Mouse (Mus musculus): Measurements from ENCODE around the gene Cdkn3. TPM values are rescaled to one million over a fixed set of nuclear protein-coding genes. Genes with fewer than 3 reads are reported as not detected.
"Not testable (repeated sequence)": the region's sequence is repeated elsewhere in the genome, so short reads cannot be mapped to it uniquely, and the experiment has no call there.

Cdkn3 gene
- polyA plus RNA-seq, 1 experiment, result 2.5 TPM

GRCm38 (mm10) chr14:46806186-46806585, 45.8 kb downstream of the Cdkn3 start:
- Histone ChIP-seq H3K36me3 (ENCODE audit: control insufficient read depth, insufficient read depth, low read length) (peaks cover 7% of the 10 kb centered on the region), H3K4me3 (ENCODE audit: extremely low read depth, insufficient read depth, insufficient read length) (no peak overlapping the region), H3K27ac (ENCODE audit: insufficient read depth, low read length) (no peak overlapping the region), H3K4me1 (ENCODE audit: control insufficient read depth, insufficient read depth, insufficient read length) (peaks cover 2% of the 10 kb centered on the region), H3K27me3 (ENCODE audit: control insufficient read depth, insufficient read depth, low read length) (no peaks in the 10 kb centered on the region)
- DNase-seq (ENCODE audit: low read depth in 1 of 2, low spot score in 2 of 2), result no peak
- TF ChIP-seq CTCF (IDR thresholded peaks at IDR 0.05; ENCODE audit: extremely low read depth, insufficient read depth, insufficient read length, insufficient replicate concordance) (no peak), POLR2A (IDR thresholded peaks at IDR 0.05; ENCODE audit: low read depth, low read length) (no peak)
- WGBS, result 75% methylated on average over 5 of the region's 5 CpGs

DNA sequence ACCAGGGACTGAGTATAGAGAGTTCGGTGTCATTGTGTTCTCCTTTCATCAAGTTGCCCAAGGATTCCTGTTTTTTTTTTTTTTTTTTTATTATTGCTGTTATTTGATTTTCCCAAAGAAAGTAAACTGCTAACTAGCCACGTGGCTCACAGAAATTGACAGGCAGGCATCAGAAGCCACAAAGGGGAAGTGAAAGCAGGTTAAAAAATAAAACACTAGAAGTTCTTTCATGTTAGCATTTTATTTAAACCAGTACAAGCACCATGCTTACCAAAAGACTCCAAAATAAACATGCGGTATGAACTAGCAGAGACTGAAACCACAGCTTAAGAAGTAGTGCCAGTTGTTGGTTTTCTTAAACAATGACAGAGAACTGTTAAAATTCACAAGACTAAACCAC, 47.6 kb downstream of the Cdkn3 start:
- peaks cover 16% of the 10 kb centered on the region for H3K36me3 ChIP-seq (ENCODE audit: control insufficient read depth, insufficient read depth, low read length)
- DNase-seq (ENCODE audit: low read depth in 1 of 2, low spot score in 2 of 2), result no peak
- peaks cover 2% of the 10 kb centered on the region for H3K4me1 ChIP-seq (ENCODE audit: control insufficient read depth, insufficient read depth, insufficient read length)
- 26% methylated on average over 3 of the region's 3 CpGs for WGBS
- TF ChIP-seq POLR2A (IDR thresholded peaks at IDR 0.05; ENCODE audit: low read depth, low read length), result no peak
- no peak overlapping the region for H3K27ac ChIP-seq (ENCODE audit: insufficient read depth, low read length)
- no peaks in the 10 kb centered on the region for H3K27me3 ChIP-seq (ENCODE audit: control insufficient read depth, insufficient read depth, low read length)
- H3K4me3 ChIP-seq (ENCODE audit: extremely low read depth, insufficient read depth, insufficient read length), result no peak overlapping the region

DNA sequence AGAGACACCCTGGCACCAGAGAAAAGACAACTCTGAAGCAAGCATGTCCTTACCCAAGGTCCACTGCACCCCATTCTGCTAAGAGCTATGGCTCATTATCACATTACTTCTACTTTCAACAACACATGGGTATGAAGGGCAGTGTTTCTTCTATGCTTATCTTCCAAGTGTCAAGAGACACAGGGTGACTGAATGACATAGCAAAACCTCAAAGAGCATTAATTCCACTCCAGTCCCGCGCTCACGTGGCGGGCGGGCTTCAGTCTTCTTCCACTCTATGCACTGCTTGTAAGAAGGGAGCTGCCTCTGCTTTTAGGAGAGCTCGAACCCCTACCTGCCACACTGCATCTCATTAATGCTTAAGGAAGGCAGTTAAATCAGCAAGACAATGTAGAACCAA, 55.3 kb downstream of the Cdkn3 start:
- DNase-seq (ENCODE audit: low read depth in 1 of 2, low spot score in 2 of 2), result no peak
- no peak overlapping the region for H3K4me3 ChIP-seq (ENCODE audit: extremely low read depth, insufficient read depth, insufficient read length)
- 82% methylated on average over 6 of the region's 6 CpGs for WGBS

DNA sequence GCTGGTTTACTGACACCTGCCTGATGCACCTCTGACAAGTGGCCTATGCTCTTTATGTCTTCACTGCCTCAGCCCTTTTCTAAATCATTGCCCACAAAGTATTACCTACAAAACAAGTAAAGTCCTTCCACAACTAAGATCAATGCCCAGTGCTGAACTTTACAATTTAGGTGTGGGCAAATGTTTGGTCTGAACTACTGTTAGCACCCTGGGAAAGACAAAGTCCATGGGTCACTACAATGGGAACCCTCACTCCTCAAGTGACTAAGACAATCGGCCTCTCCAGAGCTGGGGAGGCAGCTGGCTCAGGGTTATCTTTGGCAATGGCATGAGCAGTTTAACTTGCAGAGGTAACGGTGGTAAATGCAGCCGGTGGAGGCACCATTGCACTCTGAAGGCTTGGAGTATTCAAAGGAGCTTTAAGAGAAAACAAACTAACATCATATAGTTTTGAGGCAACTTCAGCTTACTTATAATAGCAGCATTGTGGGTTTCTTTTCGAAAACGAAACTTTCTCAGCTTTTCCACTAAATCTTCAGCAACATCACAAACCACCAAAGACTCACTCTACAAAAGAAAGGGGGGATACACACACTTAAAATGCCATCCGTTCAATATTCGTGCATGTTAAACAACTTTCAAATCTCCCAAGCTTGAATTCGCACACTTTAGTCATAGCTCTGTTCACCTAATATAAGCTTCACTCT, 56.7 kb downstream of the Cdkn3 start:
- no peak overlapping the region for H3K27ac ChIP-seq (ENCODE audit: insufficient read depth, low read length)
- H3K4me1 ChIP-seq (ENCODE audit: control insufficient read depth, insufficient read depth, insufficient read length), result peaks cover 6% of the 10 kb centered on the region; the same call in 1 of the 2 replicates
- WGBS, result 83% methylated on average over 8 of the region's 8 CpGs
- no peak overlapping the region for H3K4me3 ChIP-seq (ENCODE audit: extremely low read depth, insufficient read depth, insufficient read length)
- no peak for TF ChIP-seq POLR2A (IDR thresholded peaks at IDR 0.05; ENCODE audit: low read depth, low read length)
- TF ChIP-seq CTCF (IDR thresholded peaks at IDR 0.05; ENCODE audit: extremely low read depth, insufficient read depth, insufficient read length, insufficient replicate concordance), result no peak
- H3K27me3 ChIP-seq (ENCODE audit: control insufficient read depth, insufficient read depth, low read length), result no peaks in the 10 kb centered on the region
- peaks cover 28% of the 10 kb centered on the region for H3K36me3 ChIP-seq (ENCODE audit: control insufficient read depth, insufficient read depth, low read length)
- no peak for DNase-seq (ENCODE audit: low read depth in 1 of 2, low spot score in 2 of 2)

More for the DNA sequence above, 55.3 kb downstream of the Cdkn3 start:
- Histone ChIP-seq H3K36me3 (ENCODE audit: control insufficient read depth, insufficient read depth, low read length) (peaks cover 36% of the 10 kb centered on the region), H3K4me1 (ENCODE audit: control insufficient read depth, insufficient read depth, insufficient read length) (0 out of 2 replicates have a peak, but pooled peaks cover 3% of the 10 kb centered on the region), H3K27me3 (ENCODE audit: control insufficient read depth, insufficient read depth, low read length) (no peaks in the 10 kb centered on the region), H3K27ac (ENCODE audit: insufficient read depth, low read length) (no peak overlapping the region)
- TF ChIP-seq CTCF (IDR thresholded peaks at IDR 0.05; ENCODE audit: extremely low read depth, insufficient read depth, insufficient read length, insufficient replicate concordance), result no peak
- no peak for TF ChIP-seq POLR2A (IDR thresholded peaks at IDR 0.05; ENCODE audit: low read depth, low read length)

DNA sequence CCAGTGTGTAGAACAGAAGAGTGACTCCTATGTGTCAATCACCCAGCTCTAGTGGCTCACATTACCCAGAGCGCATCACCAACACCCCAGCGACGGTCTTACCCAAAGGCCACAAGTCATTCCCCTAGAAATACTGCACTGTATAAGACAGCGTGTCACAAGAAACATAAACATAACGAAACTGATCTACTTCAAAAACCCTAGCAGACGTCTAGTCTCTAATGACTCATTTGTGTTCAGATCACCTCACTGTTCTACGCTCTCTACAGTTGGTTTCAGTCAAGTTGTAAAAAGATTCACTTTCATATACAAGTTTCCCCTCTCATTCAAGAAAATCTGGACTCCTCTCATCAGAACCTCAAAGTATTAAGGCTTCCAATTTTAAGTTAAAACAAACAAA, 58.4 kb downstream of the Cdkn3 start:
- TF ChIP-seq CTCF (IDR thresholded peaks at IDR 0.05; ENCODE audit: extremely low read depth, insufficient read depth, insufficient read length, insufficient replicate concordance) (no peak), POLR2A (IDR thresholded peaks at IDR 0.05; ENCODE audit: low read depth, low read length) (no peak)
- H3K36me3 ChIP-seq (ENCODE audit: control insufficient read depth, insufficient read depth, low read length), result peaks cover 18% of the 10 kb centered on the region
- no peak overlapping the region for H3K27ac ChIP-seq (ENCODE audit: insufficient read depth, low read length)
- DNase-seq (ENCODE audit: low read depth in 1 of 2, low spot score in 2 of 2), result no peak
- peaks cover 6% of the 10 kb centered on the region; the same call in 1 of the 2 replicates for H3K4me1 ChIP-seq (ENCODE audit: control insufficient read depth, insufficient read depth, insufficient read length)
- H3K27me3 ChIP-seq (ENCODE audit: control insufficient read depth, insufficient read depth, low read length), result no peaks in the 10 kb centered on the region
- 91% methylated on average over 7 of the region's 7 CpGs for WGBS
- H3K4me3 ChIP-seq (ENCODE audit: extremely low read depth, insufficient read depth, insufficient read length), result no peak overlapping the region

GRCm38 (mm10) chr14:46819961-46820360, 59.6 kb downstream of the Cdkn3 start:
- H3K27ac ChIP-seq (ENCODE audit: insufficient read depth, low read length); H3K27me3 ChIP-seq (ENCODE audit: control insufficient read depth, insufficient read depth, low read length); DNase-seq (ENCODE audit: low read depth in 1 of 2, low spot score in 2 of 2); H3K4me1 ChIP-seq (ENCODE audit: control insufficient read depth, insufficient read depth, insufficient read length); H3K4me3 ChIP-seq (ENCODE audit: extremely low read depth, insufficient read depth, insufficient read length): not testable (repeated sequence)
- peaks cover 12% of the 10 kb centered on the region for H3K36me3 ChIP-seq (ENCODE audit: control insufficient read depth, insufficient read depth, low read length)
- 84% methylated on average over 5 of the region's 6 CpGs for whole genome bisulfite sequencing

Other genes starting within 250 kb of the Cdkn3 start
- 28.2 and 32.3 TPM in 2 replicates for gene Cnih1, start 27.9 kb downstream of the Cdkn3 start, polyA plus RNA-seq (2012; rRNA removed)
- gene Gmfb, start 61.7 kb downstream of the Cdkn3 start, polyA plus RNA-seq (2012; rRNA removed), result 6.9 and 7.5 TPM in 2 replicates
- 6.5 and 7.3 TPM in 2 replicates for gene Cgrrf1, start 71.6 kb downstream of the Cdkn3 start, polyA plus RNA-seq (2012; rRNA removed)
- 3.6 and 3.7 TPM in 2 replicates for gene Samd4, start 122.3 kb downstream of the Cdkn3 start, polyA plus RNA-seq (2012; rRNA removed)